Mouse (Mus musculus): Measurements from ENCODE around the gene Trim58. TPM values are rescaled to one million over a fixed set of nuclear protein-coding genes. Genes with fewer than 3 reads are reported as not detected.

Gene Trim58
- polyA plus RNA-seq, 1 experiment, result 5.7 TPM

- no peaks in the 10 kb centered on the region for H3K27me3 ChIP-seq (ENCODE audit: control insufficient read depth)
- no peaks in the 10 kb centered on the region for H3K36me3 ChIP-seq (ENCODE audit: control insufficient read depth)
- no peaks in the 10 kb centered on the region for H3K4me1 ChIP-seq (ENCODE audit: control insufficient read depth)
- no peak for TF ChIP-seq TAL1 (IDR thresholded peaks at IDR 0.05; ENCODE audit: low read length)
- no peak for TF ChIP-seq GATA1 (IDR thresholded peaks at IDR 0.05; ENCODE audit: low read length)
- no peaks in the 10 kb centered on the region for H3K9me3 ChIP-seq (ENCODE audit: control insufficient read depth, low read length)
- H3K4me3 ChIP-seq (replicated peaks), result no peak overlapping the region
Measured at GRCm38 (mm10) chr11:58613359-58613758, 26.9 kb upstream of the Trim58 start.

GRCm38 (mm10) chr11:58614526-58614925, 25.7 kb upstream of the Trim58 start:
- TF ChIP-seq GATA1 (IDR thresholded peaks at IDR 0.05; ENCODE audit: low read length), result no peak
- TF ChIP-seq TAL1 (IDR thresholded peaks at IDR 0.05; ENCODE audit: low read length), result no peak
- Histone ChIP-seq H3K9me3 (ENCODE audit: control insufficient read depth, low read length) (no peaks in the 10 kb centered on the region), H3K36me3 (ENCODE audit: control insufficient read depth) (no peaks in the 10 kb centered on the region), H3K27me3 (ENCODE audit: control insufficient read depth) (no peaks in the 10 kb centered on the region), H3K4me1 (ENCODE audit: control insufficient read depth) (no peaks in the 10 kb centered on the region), H3K4me3 (replicated peaks) (no peak overlapping the region)

GRCm38 (mm10) chr11:58615975-58616374, 24.3 kb upstream of the Trim58 start, which contains the start of gene 2210407C18Rik:
2210407C18Rik (minus strand) TSS chr11:58616075.
- Histone ChIP-seq H3K9me3 (ENCODE audit: control insufficient read depth, low read length) (no peaks in the 10 kb centered on the region), H3K36me3 (ENCODE audit: control insufficient read depth) (no peaks in the 10 kb centered on the region), H3K4me3 (replicated peaks) (no peak within 1 kb of the TSS), H3K27me3 (ENCODE audit: control insufficient read depth) (no peaks in the 10 kb centered on the region), H3K4me1 (ENCODE audit: control insufficient read depth) (no peaks in the 10 kb centered on the region)
- TF ChIP-seq GATA1 (IDR thresholded peaks at IDR 0.05; ENCODE audit: low read length), result no peak
- TF ChIP-seq TAL1 (IDR thresholded peaks at IDR 0.05; ENCODE audit: low read length), result no peak

- H3K4me1 ChIP-seq (ENCODE audit: control insufficient read depth), result no peaks in the 10 kb centered on the region
- no peak overlapping the region for H3K4me3 ChIP-seq (replicated peaks)
- no peaks in the 10 kb centered on the region for H3K36me3 ChIP-seq (ENCODE audit: control insufficient read depth)
- no peaks in the 10 kb centered on the region for H3K27me3 ChIP-seq (ENCODE audit: control insufficient read depth)
- no peaks in the 10 kb centered on the region for H3K9me3 ChIP-seq (ENCODE audit: control insufficient read depth, low read length)
- TF ChIP-seq TAL1 (IDR thresholded peaks at IDR 0.05; ENCODE audit: low read length) (no peak), GATA1 (IDR thresholded peaks at IDR 0.05; ENCODE audit: low read length) (no peak)
Measured at GRCm38 (mm10) chr11:58618369-58618768, 21.9 kb upstream of the Trim58 start.

GRCm38 (mm10) chr11:58618793-58619192, 21.5 kb upstream of the Trim58 start:
- no peak for TF ChIP-seq TAL1 (IDR thresholded peaks at IDR 0.05; ENCODE audit: low read length)
- no peak for TF ChIP-seq GATA1 (IDR thresholded peaks at IDR 0.05; ENCODE audit: low read length)
- H3K9me3 ChIP-seq (ENCODE audit: control insufficient read depth, low read length), result no peaks in the 10 kb centered on the region
- H3K36me3 ChIP-seq (ENCODE audit: control insufficient read depth), result no peaks in the 10 kb centered on the region
- no peaks in the 10 kb centered on the region for H3K27me3 ChIP-seq (ENCODE audit: control insufficient read depth)
- H3K4me1 ChIP-seq (ENCODE audit: control insufficient read depth), result no peaks in the 10 kb centered on the region
- no peak overlapping the region for H3K4me3 ChIP-seq (replicated peaks)

- no peak overlapping the region for H3K4me3 ChIP-seq (replicated peaks)
- TF ChIP-seq TAL1 (IDR thresholded peaks at IDR 0.05; ENCODE audit: low read length), result no peak
Measured at GRCm38 (mm10) chr11:58626146-58626545, 14.1 kb upstream of the Trim58 start.

GRCm38 (mm10) chr11:58630401-58630800, 9.9 kb upstream of the Trim58 start, which contains the start of gene Olfr323:
Olfr323 (minus strand) TSS chr11:58630501.
- Histone ChIP-seq H3K27me3 (ENCODE audit: control insufficient read depth) (peaks cover 2% of the 10 kb centered on the region; the same call in 1 of the 2 replicates), H3K4me3 (replicated peaks) (no peak within 1 kb of the TSS), H3K4me1 (ENCODE audit: control insufficient read depth) (peaks cover 9% of the 10 kb centered on the region), H3K9me3 (ENCODE audit: control insufficient read depth, low read length) (no peaks in the 10 kb centered on the region), H3K36me3 (ENCODE audit: control insufficient read depth) (no peaks in the 10 kb centered on the region)
- TF ChIP-seq TAL1 (IDR thresholded peaks at IDR 0.05; ENCODE audit: low read length) (no peak), GATA1 (IDR thresholded peaks at IDR 0.05; ENCODE audit: low read length) (no peak)

More at GRCm38 (mm10) chr11:58626146-58626545, 14.1 kb upstream of the Trim58 start:
- H3K9me3 ChIP-seq (ENCODE audit: control insufficient read depth, low read length), result no peaks in the 10 kb centered on the region
- no peaks in the 10 kb centered on the region for H3K36me3 ChIP-seq (ENCODE audit: control insufficient read depth)
- no peaks in the 10 kb centered on the region for H3K4me1 ChIP-seq (ENCODE audit: control insufficient read depth)
- 0 out of 2 replicates have a peak, but pooled peaks cover 2% of the 10 kb centered on the region for H3K27me3 ChIP-seq (ENCODE audit: control insufficient read depth)

- H3K4me1 ChIP-seq (ENCODE audit: control insufficient read depth), result peaks cover 50% of the 10 kb centered on the region
- peaks cover 2% of the 10 kb centered on the region; the same call in 1 of the 2 replicates for H3K27me3 ChIP-seq (ENCODE audit: control insufficient read depth)
- no peaks in the 10 kb centered on the region for H3K9me3 ChIP-seq (ENCODE audit: control insufficient read depth, low read length)
- no peak overlapping the region for H3K4me3 ChIP-seq (replicated peaks)
- H3K36me3 ChIP-seq (ENCODE audit: control insufficient read depth), result no peaks in the 10 kb centered on the region
- TF ChIP-seq TAL1 (IDR thresholded peaks at IDR 0.05; ENCODE audit: low read length) (no peak), GATA1 (IDR thresholded peaks at IDR 0.05; ENCODE audit: low read length) (no peak)
Measured at GRCm38 (mm10) chr11:58634878-58635277, 5.4 kb upstream of the Trim58 start.

- Histone ChIP-seq H3K9me3 (ENCODE audit: control insufficient read depth, low read length) (no peaks in the 10 kb centered on the region), H3K36me3 (ENCODE audit: control insufficient read depth) (peaks cover 5% of the 10 kb centered on the region), H3K4me1 (ENCODE audit: control insufficient read depth) (peaks cover 62% of the 10 kb centered on the region), H3K4me3 (replicated peaks) (no peak overlapping the region), H3K27me3 (ENCODE audit: control insufficient read depth) (peaks cover 8% of the 10 kb centered on the region)
- TF ChIP-seq GATA1 (IDR thresholded peaks at IDR 0.05; ENCODE audit: low read length), result no peak
- TF ChIP-seq TAL1 (IDR thresholded peaks at IDR 0.05; ENCODE audit: low read length), result no peak
Measured at GRCm38 (mm10) chr11:58636376-58636977, 3.8 kb upstream of the Trim58 start.

Measured in erythroblast, embryonic 14.5 days (primary cell).